Mouse (Mus musculus): Measurements from ENCODE around the gene Cbx2. TPM values are rescaled to one million over a fixed set of nuclear protein-coding genes. Genes with fewer than 3 reads are reported as not detected.

The Cbx2 gene
- polyA plus RNA-seq, 1 experiment: 10.2 TPM

- peaks cover 12% of the 10 kb centered on the region for H3K27me3 ChIP-seq (ENCODE audit: control insufficient read depth, insufficient read depth, insufficient read length)
- H3K4me3 ChIP-seq: no peak overlapping the region
- H3K79me2 ChIP-seq (ENCODE audit: control insufficient read depth, insufficient read depth): no peaks in the 10 kb centered on the region
- TF ChIP-seq MYOG (IDR thresholded peaks at IDR 0.05; ENCODE audit: control insufficient read depth in 1 of 3, insufficient read depth in 1 of 3, insufficient read length in 2 of 3, low read depth in 2 of 3) (peak in 2 of 3 experiments; percentile 4 to 52), MYOD1 (IDR thresholded peaks at IDR 0.05; ENCODE audit: control insufficient read depth in 1 of 3, insufficient read length in 2 of 3, low read depth in 2 of 3) (peak in 2 of 3 experiments; percentile 14 to 42), REST (IDR thresholded peaks at IDR 0.05; ENCODE audit: insufficient read depth, insufficient read length) (no peak)
- H3K4me2 ChIP-seq (ENCODE audit: low read depth): no peak overlapping the region
- no peaks in the 10 kb centered on the region for H3K36me3 ChIP-seq (ENCODE audit: control insufficient read depth, insufficient read depth)
- no peak overlapping the region for H3ac ChIP-seq (ENCODE audit: control insufficient read depth, insufficient read length)
Measured at GRCm38 (mm10) chr11:118995448-118995847, 27.3 kb upstream of the Cbx2 start.

DNA sequence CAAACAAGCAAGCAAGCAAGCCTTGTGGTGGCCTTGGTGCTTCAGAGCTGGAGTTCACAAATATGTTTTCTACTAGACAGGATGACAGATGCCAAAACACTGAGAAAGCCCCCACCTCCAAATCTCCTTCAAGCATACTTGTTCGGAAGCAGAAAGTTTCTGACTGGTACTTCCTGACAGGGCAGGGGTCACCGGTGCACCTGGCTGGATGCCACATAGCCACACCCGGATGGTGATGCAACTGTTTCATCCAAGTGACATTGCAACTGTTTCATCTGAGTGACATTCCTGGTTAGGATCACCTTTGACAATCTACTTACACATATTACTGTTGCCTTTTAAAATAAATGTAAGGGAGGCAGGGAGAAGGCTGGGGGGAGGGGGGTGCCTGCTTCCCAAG, 25.6 kb upstream of the Cbx2 start:
- no peak overlapping the region for H3ac ChIP-seq (ENCODE audit: control insufficient read depth, insufficient read length)
- H3K4me2 ChIP-seq (ENCODE audit: low read depth): no peak overlapping the region
- TF ChIP-seq CEBPB (IDR thresholded peaks at IDR 0.05; ENCODE audit: insufficient read depth, poor library complexity, severe bottlenecking) (0 out of 2 replicates have a peak, but pooled peaks have one; percentile 22), TCF3 (IDR thresholded peaks at IDR 0.05; ENCODE audit: insufficient read length, low read depth) (no peak), MAX (IDR thresholded peaks at IDR 0.05; ENCODE audit: low read depth) (no peak), POLR2A (IDR thresholded peaks at IDR 0.05; ENCODE audit: insufficient read length, low read depth) (no peak), SRF (IDR thresholded peaks at IDR 0.05; ENCODE audit: control insufficient read depth, insufficient read length, low read depth) (no peak)
- peaks cover 12% of the 10 kb centered on the region for H3K27me3 ChIP-seq (ENCODE audit: control insufficient read depth, insufficient read depth, insufficient read length)
- H3K79me2 ChIP-seq (ENCODE audit: control insufficient read depth, insufficient read depth): no peaks in the 10 kb centered on the region
- no peaks in the 10 kb centered on the region for H3K36me3 ChIP-seq (ENCODE audit: control insufficient read depth, insufficient read depth)
- no peak overlapping the region for H3K4me3 ChIP-seq

DNA sequence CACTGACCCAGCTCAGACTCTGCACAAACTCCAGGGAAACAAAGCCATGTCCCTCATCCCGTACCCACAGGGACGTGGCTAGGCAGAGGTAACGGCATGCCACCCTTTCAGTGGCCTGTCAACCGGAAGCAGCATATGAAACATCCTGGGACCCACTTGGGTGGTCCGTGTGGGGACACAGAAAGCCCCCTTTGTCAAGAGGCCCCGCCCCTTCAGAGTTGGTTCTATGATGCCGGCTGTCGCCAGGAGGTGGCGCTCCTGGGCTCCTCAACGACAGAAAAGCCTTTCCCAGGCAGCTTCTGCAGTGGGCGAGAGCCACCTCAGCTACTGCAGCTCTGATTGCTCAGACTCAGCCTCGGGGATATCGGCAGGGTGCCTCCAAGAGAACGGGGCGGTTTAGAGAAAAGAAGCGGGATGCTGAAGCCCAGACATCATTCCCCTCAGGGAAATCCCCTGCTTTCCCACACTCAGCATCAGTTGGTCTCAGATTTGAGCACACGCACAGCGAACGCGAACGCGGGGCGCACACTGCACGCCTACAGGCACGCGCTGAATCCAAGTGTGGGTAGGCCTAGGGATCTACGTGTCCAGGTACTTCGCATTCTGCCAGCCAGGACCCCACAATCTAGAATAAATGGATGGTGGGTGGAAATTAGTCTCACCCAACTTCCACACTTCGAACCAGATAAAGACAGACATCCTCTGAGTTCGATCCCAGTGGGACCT, 24.1 kb upstream of the Cbx2 start:
- no peaks in the 10 kb centered on the region for H3K36me3 ChIP-seq (ENCODE audit: control insufficient read depth, insufficient read depth)
- no peak overlapping the region for H3K4me3 ChIP-seq
- TF ChIP-seq TCF3 (IDR thresholded peaks at IDR 0.05; ENCODE audit: insufficient read length, low read depth): no peak
- no peak for TF ChIP-seq MYOG (IDR thresholded peaks at IDR 0.05; ENCODE audit: control insufficient read depth in 1 of 3, insufficient read depth in 1 of 3, insufficient read length in 2 of 3, low read depth in 2 of 3)
- TF ChIP-seq USF1 (IDR thresholded peaks at IDR 0.05; ENCODE audit: low read depth): no peak
- no peak for TF ChIP-seq MAX (IDR thresholded peaks at IDR 0.05; ENCODE audit: low read depth)
- TF ChIP-seq POLR2AphosphoS2 (IDR thresholded peaks at IDR 0.05; ENCODE audit: insufficient read length, low read depth): no peak
- TF ChIP-seq TCF12 (IDR thresholded peaks at IDR 0.05; ENCODE audit: insufficient read depth, poor library complexity, severe bottlenecking): no peak
- TF ChIP-seq REST (IDR thresholded peaks at IDR 0.05; ENCODE audit: insufficient read depth, insufficient read length): no peak
- TF ChIP-seq SRF (IDR thresholded peaks at IDR 0.05; ENCODE audit: control insufficient read depth, insufficient read length, low read depth): no peak
- no peak for TF ChIP-seq POLR2A (IDR thresholded peaks at IDR 0.05; ENCODE audit: insufficient read length, low read depth)
- no peak for TF ChIP-seq MYOD1 (IDR thresholded peaks at IDR 0.05; ENCODE audit: control insufficient read depth in 1 of 3, insufficient read length in 2 of 3, low read depth in 2 of 3)
- no peak for TF ChIP-seq CEBPB (IDR thresholded peaks at IDR 0.05; ENCODE audit: insufficient read depth, poor library complexity, severe bottlenecking)
- H3K4me2 ChIP-seq (ENCODE audit: low read depth): no peak overlapping the region
- H3ac ChIP-seq (ENCODE audit: control insufficient read depth, insufficient read length): no peak overlapping the region
- H3K79me2 ChIP-seq (ENCODE audit: control insufficient read depth, insufficient read depth): no peaks in the 10 kb centered on the region
- H3K27me3 ChIP-seq (ENCODE audit: control insufficient read depth, insufficient read depth, insufficient read length): peaks cover 8% of the 10 kb centered on the region

- Histone ChIP-seq H3K36me3 (ENCODE audit: control insufficient read depth, insufficient read depth) (no peaks in the 10 kb centered on the region), H3K4me3 (no peak overlapping the region), H3K27me3 (ENCODE audit: control insufficient read depth, insufficient read depth, insufficient read length) (peaks cover 1% of the 10 kb centered on the region), H3ac (ENCODE audit: control insufficient read depth, insufficient read length) (no peak overlapping the region), H3K79me2 (ENCODE audit: control insufficient read depth, insufficient read depth) (no peaks in the 10 kb centered on the region), H3K4me2 (ENCODE audit: low read depth) (no peak overlapping the region)
- no peak for TF ChIP-seq SRF (IDR thresholded peaks at IDR 0.05; ENCODE audit: control insufficient read depth, insufficient read length, low read depth)
- TF ChIP-seq MYOG (IDR thresholded peaks at IDR 0.05; ENCODE audit: control insufficient read depth in 1 of 3, insufficient read depth in 1 of 3, insufficient read length in 2 of 3, low read depth in 2 of 3): peak in 1 of 3 experiments; percentile 4
- TF ChIP-seq USF1 (IDR thresholded peaks at IDR 0.05; ENCODE audit: low read depth): no peak
Measured at GRCm38 (mm10) chr11:118999361-118999804, 23.4 kb upstream of the Cbx2 start.

- no peaks in the 10 kb centered on the region for H3K79me2 ChIP-seq (ENCODE audit: control insufficient read depth, insufficient read depth)
- H3K27me3 ChIP-seq (ENCODE audit: control insufficient read depth, insufficient read depth, insufficient read length): no peaks in the 10 kb centered on the region
- TF ChIP-seq MAX (IDR thresholded peaks at IDR 0.05; ENCODE audit: low read depth) (no peak), POLR2AphosphoS2 (IDR thresholded peaks at IDR 0.05; ENCODE audit: insufficient read length, low read depth) (no peak), MYOG (IDR thresholded peaks at IDR 0.05; ENCODE audit: control insufficient read depth in 1 of 3, insufficient read depth in 1 of 3, insufficient read length in 2 of 3, low read depth in 2 of 3) (no peak), TCF3 (IDR thresholded peaks at IDR 0.05; ENCODE audit: insufficient read length, low read depth) (no peak), POLR2A (IDR thresholded peaks at IDR 0.05; ENCODE audit: insufficient read length, low read depth) (no peak), TCF12 (IDR thresholded peaks at IDR 0.05; ENCODE audit: insufficient read depth, poor library complexity, severe bottlenecking) (no peak), CEBPB (IDR thresholded peaks at IDR 0.05; ENCODE audit: insufficient read depth, poor library complexity, severe bottlenecking) (no peak), MYOD1 (IDR thresholded peaks at IDR 0.05; ENCODE audit: control insufficient read depth in 1 of 3, insufficient read length in 2 of 3, low read depth in 2 of 3) (no peak), REST (IDR thresholded peaks at IDR 0.05; ENCODE audit: insufficient read depth, insufficient read length) (no peak), USF1 (IDR thresholded peaks at IDR 0.05; ENCODE audit: low read depth) (no peak), SRF (IDR thresholded peaks at IDR 0.05; ENCODE audit: control insufficient read depth, insufficient read length, low read depth) (no peak), E2F4 (IDR thresholded peaks at IDR 0.05; ENCODE audit: insufficient read depth) (no peak)
- H3K4me3 ChIP-seq: no peak overlapping the region
- no peak overlapping the region for H3ac ChIP-seq (ENCODE audit: control insufficient read depth, insufficient read length)
- no peak overlapping the region for H3K4me2 ChIP-seq (ENCODE audit: low read depth)
- H3K36me3 ChIP-seq (ENCODE audit: control insufficient read depth, insufficient read depth): no peaks in the 10 kb centered on the region
Measured at GRCm38 (mm10) chr11:119000877-119001276, 21.9 kb upstream of the Cbx2 start.
